Mouse (Mus musculus) kidney, adult 11 months (tissue): Measurements from ENCODE around the gene Phactr1.

Source experiments
- DNase-seq: peaks from one replicate; pipeline ENCODE4 v3.0.0; 2022

The Phactr1 gene

GRCm38 (mm10) chr13:42680391-42680994 is at the start of gene Phactr1:
TSS of gene Phactr1 (plus strand) at chr13:42680623.
- DNase-seq: no peak

- no peak for DNase-seq
These were observed 45.5 kb upstream of the Phactr1 start for GRCm38 (mm10) chr13:42634908-42635307.

GRCm38 (mm10) chr13:42650228-42650627 is 30.2 kb upstream of the Phactr1 start:
- no peak for DNase-seq

- no peak for DNase-seq
These were observed 23.6 kb upstream of the Phactr1 start for GRCm38 (mm10) chr13:42656643-42657315.

GRCm38 (mm10) chr13:42671651-42672290 is 8.7 kb upstream of the Phactr1 start:
- DNase-seq: no peak

- DNase-seq: peak; percentile 29
These were observed 876 bp downstream of the Phactr1 start for GRCm38 (mm10) chr13:42681299-42681698.

GRCm38 (mm10) chr13:42684181-42684580 is 3.8 kb downstream of the Phactr1 start:
- DNase-seq: no peak

GRCm38 (mm10) chr13:42692233-42692632 is 11.8 kb downstream of the Phactr1 start:
- DNase-seq: no peak

GRCm38 (mm10) chr13:42696641-42697040 is 16.2 kb downstream of the Phactr1 start:
- DNase-seq: no peak

GRCm38 (mm10) chr13:42709148-42709547 is 28.7 kb downstream of the Phactr1 start:
- no peak for DNase-seq

GRCm38 (mm10) chr13:42709611-42710331 is 29.3 kb downstream of the Phactr1 start:
- no peak for DNase-seq

GRCm38 (mm10) chr13:42711510-42711909 is 31.1 kb downstream of the Phactr1 start:
- DNase-seq: no peak

GRCm38 (mm10) chr13:42719401-42719800 is 39.0 kb downstream of the Phactr1 start:
- no peak for DNase-seq

- DNase-seq: peak; percentile 40
These were observed 39.7 kb downstream of the Phactr1 start for GRCm38 (mm10) chr13:42720135-42720534.

- DNase-seq: no peak
These were observed 40.2 kb downstream of the Phactr1 start for GRCm38 (mm10) chr13:42720648-42721047.

- peak; percentile 86 for DNase-seq
These were observed 43.6 kb downstream of the Phactr1 start for GRCm38 (mm10) chr13:42724011-42724410.

GRCm38 (mm10) chr13:42725709-42726231 is 45.3 kb downstream of the Phactr1 start:
- peak; percentile 45 for DNase-seq

GRCm38 (mm10) chr13:42737486-42737885 is 57.1 kb downstream of the Phactr1 start:
- no peak for DNase-seq

GRCm38 (mm10) chr13:42738152-42738551 is 57.7 kb downstream of the Phactr1 start:
- DNase-seq: no peak

- peak; percentile 30 for DNase-seq
These were observed 61.8 kb downstream of the Phactr1 start for GRCm38 (mm10) chr13:42742226-42742625.

- no peak for DNase-seq
These were observed 64.0 kb downstream of the Phactr1 start for GRCm38 (mm10) chr13:42744467-42744866.

- peak; percentile 79 for DNase-seq
These were observed 77.4 kb downstream of the Phactr1 start for GRCm38 (mm10) chr13:42757654-42758400.
